Mouse (Mus musculus) liver, embryonic 12.5 days (tissue): ENCODE data around the gene Hes5. TPM values are rescaled to one million over a fixed set of nuclear protein-coding genes. Genes with fewer than 3 reads are reported as not detected.
A peak's percentile ranks its signal among the peaks of the same experiment; 100 is the strongest.

ENCODE experiments used
- ATAC-seq: fragments of 200-750 bp; cut with Nextera tagmentation; 2 replicates; pipeline ENCODE4 v1.8.0; 2017; ENCODE audit warnings: moderate number of reproducible peaks, mild to moderate bottlenecking, moderate library complexity
- H3K27ac ChIP-seq: fragments of 300-500 bp; sonication (generic); 2 replicates; pipeline ENCODE4 v1.5.1; 2016; ENCODE audit warnings: mild to moderate bottlenecking
- H3K27me3 ChIP-seq: fragments of 300-500 bp; sonication (generic); replicated peaks from 2 replicates; pipeline ENCODE4 v1.6.1; 2016; ENCODE audit warnings: mild to moderate bottlenecking, moderate library complexity
- H3K36me3 ChIP-seq: fragments of 300-500 bp; sonication (generic); 2 replicates; pipeline ENCODE4 v1.6.1; 2016; ENCODE audit warnings: mild to moderate bottlenecking, moderate library complexity
- H3K4me1 ChIP-seq: fragments of 300-500 bp; sonication (generic); 2 replicates; pipeline ENCODE4 v1.6.1; 2016
- H3K4me2 ChIP-seq: fragments of 300-500 bp; sonication (generic); 2 replicates; pipeline ENCODE4 v1.6.1; 2016; ENCODE audit warnings: mild to moderate bottlenecking, moderate library complexity
- H3K4me3 ChIP-seq: fragments of 300-500 bp; sonication (generic); 2 replicates; pipeline ENCODE4 v1.5.1; 2016; ENCODE audit warnings: mild to moderate bottlenecking, moderate library complexity
- H3K9ac ChIP-seq: fragments of 300-500 bp; sonication (generic); 2 replicates; pipeline ENCODE4 v1.6.1; 2016; ENCODE audit warnings: mild to moderate bottlenecking, moderate library complexity
- H3K9me3 ChIP-seq: fragments of 300-500 bp; sonication (generic); replicated peaks from 2 replicates; pipeline ENCODE4 v1.6.1; 2016; ENCODE audit warnings: mild to moderate bottlenecking, moderate library complexity
- WGBS: fragments of 180-500 bp; shearing (Covaris S2); methylation state at CpG from one replicate; pipeline ENCODE4 v1.1.7; 2016; ENCODE audit not compliant: insufficient replicate concordance; 5-methylcytosine and 5-hydroxymethylcytosine counted together
- polyA plus RNA-seq: library from polyadenylated mRNA; unstranded; fragments of >200 nt; fragmentation: Nextera tagmentation; extraction: Ambion mirVana; gene quantifications from 2 replicates; pipeline ENCODE4 v1.2.1, GENCODE M21; 2016

The Hes5 gene
- polyA plus RNA-seq, 1 experiment from 2014 or later = 0.12 TPM

- no peak overlapping the region for H3K4me3 ChIP-seq
- no peak for ATAC-seq
- peaks cover 17% of the 10 kb centered on the region for H3K4me1 ChIP-seq
- no peaks in the 10 kb centered on the region for H3K9me3 ChIP-seq
- no peak overlapping the region for H3K4me2 ChIP-seq
- peaks cover 60% of the 10 kb centered on the region for H3K27me3 ChIP-seq
- 68% methylated on average over 6 of the region's 6 CpGs for WGBS
- no peaks in the 10 kb centered on the region for H3K36me3 ChIP-seq
- peak overlapping the region; percentile 52 for H3K27ac ChIP-seq
- peak overlapping the region; percentile 25; the same call in 1 of the 2 replicates for H3K9ac ChIP-seq
These were observed 17.2 kb upstream of the Hes5 start for GRCm38 (mm10) chr4:154943323-154944039.

GRCm38 (mm10) chr4:154944121-154944590 lies 16.6 kb upstream of the Hes5 start:
- Histone ChIP-seq H3K9ac (peak overlapping the region; percentile 25; the same call in 1 of the 2 replicates), H3K27me3 (peaks cover 65% of the 10 kb centered on the region), H3K4me2 (no peak overlapping the region), H3K4me1 (peaks cover 17% of the 10 kb centered on the region), H3K36me3 (no peaks in the 10 kb centered on the region), H3K27ac (peak overlapping the region; percentile 52), H3K9me3 (no peaks in the 10 kb centered on the region), H3K4me3 (no peak overlapping the region)
- peak; percentile 85 for ATAC-seq
- WGBS = 19% methylated on average over 2 of the region's 2 CpGs

GRCm38 (mm10) chr4:154946319-154946718 lies 14.4 kb upstream of the Hes5 start:
- Histone ChIP-seq H3K9me3 (no peaks in the 10 kb centered on the region), H3K4me1 (peaks cover 15% of the 10 kb centered on the region), H3K27ac (peak overlapping the region; percentile 27; the same call in 1 of the 2 replicates), H3K36me3 (no peaks in the 10 kb centered on the region), H3K4me3 (peak overlapping the region; percentile 10; the same call in 1 of the 2 replicates), H3K9ac (0 out of 2 replicates have a peak overlapping the region, but pooled peaks have one; percentile 20), H3K4me2 (peak overlapping the region; percentile 42), H3K27me3 (peaks cover 72% of the 10 kb centered on the region)
- WGBS = 6% methylated on average over 8 of the region's 8 CpGs
- peak; percentile 64 for ATAC-seq

- 43% methylated on average over 14 of the region's 14 CpGs for WGBS
- H3K9ac ChIP-seq = no peak overlapping the region
These were observed 12.4 kb upstream of the Hes5 start for GRCm38 (mm10) chr4:154948066-154948939.

GRCm38 (mm10) chr4:154948940-154949588 lies 11.7 kb upstream of the Hes5 start:
- Histone ChIP-seq H3K27ac (no peak overlapping the region), H3K27me3 (peaks cover 87% of the 10 kb centered on the region), H3K4me1 (peaks cover 7% of the 10 kb centered on the region), H3K4me2 (no peak overlapping the region), H3K9ac (no peak overlapping the region), H3K4me3 (no peak overlapping the region), H3K9me3 (no peaks in the 10 kb centered on the region), H3K36me3 (no peaks in the 10 kb centered on the region)
- no peak for ATAC-seq
- WGBS = 58% methylated on average over 6 of the region's 6 CpGs

More at GRCm38 (mm10) chr4:154948066-154948939, 12.4 kb upstream of the Hes5 start:
- no peak for ATAC-seq
- H3K27me3 ChIP-seq = peaks cover 81% of the 10 kb centered on the region
- no peak overlapping the region for H3K4me3 ChIP-seq
- H3K27ac ChIP-seq = no peak overlapping the region
- H3K9me3 ChIP-seq = no peaks in the 10 kb centered on the region
- H3K4me1 ChIP-seq = peaks cover 14% of the 10 kb centered on the region
- no peaks in the 10 kb centered on the region for H3K36me3 ChIP-seq
- no peak overlapping the region for H3K4me2 ChIP-seq

GRCm38 (mm10) chr4:154949589-154949982 lies 11.1 kb upstream of the Hes5 start:
- H3K4me2 ChIP-seq = no peak overlapping the region
- no peaks in the 10 kb centered on the region for H3K9me3 ChIP-seq
- H3K9ac ChIP-seq = no peak overlapping the region
- no peaks in the 10 kb centered on the region for H3K36me3 ChIP-seq
- H3K27ac ChIP-seq = no peak overlapping the region
- peaks cover 92% of the 10 kb centered on the region for H3K27me3 ChIP-seq
- no peak for ATAC-seq
- no peak overlapping the region for H3K4me3 ChIP-seq
- 10% methylated on average over 16 of the region's 16 CpGs for WGBS
- H3K4me1 ChIP-seq = peaks cover 5% of the 10 kb centered on the region; the same call in 1 of the 2 replicates

GRCm38 (mm10) chr4:154952461-154953241 lies 8.1 kb upstream of the Hes5 start:
- no peak for ATAC-seq
- H3K9ac ChIP-seq = no peak overlapping the region
- H3K27ac ChIP-seq = no peak overlapping the region
- no peaks in the 10 kb centered on the region for H3K36me3 ChIP-seq
- H3K4me2 ChIP-seq = no peak overlapping the region
- H3K27me3 ChIP-seq = peaks cover 98% of the 10 kb centered on the region
- H3K4me3 ChIP-seq = no peak overlapping the region
- 4% methylated on average over 26 of the region's 26 CpGs for WGBS
- no peaks in the 10 kb centered on the region for H3K4me1 ChIP-seq
- no peaks in the 10 kb centered on the region for H3K9me3 ChIP-seq

- Histone ChIP-seq H3K27ac (no peak overlapping the region), H3K27me3 (peaks cover 100% of the 10 kb centered on the region), H3K4me1 (peaks cover 22% of the 10 kb centered on the region), H3K4me3 (no peak overlapping the region), H3K4me2 (no peak overlapping the region), H3K9me3 (no peaks in the 10 kb centered on the region), H3K36me3 (no peaks in the 10 kb centered on the region), H3K9ac (0 out of 2 replicates have a peak overlapping the region, but pooled peaks have one; percentile 24)
- WGBS = 36% methylated on average over 9 of the region's 9 CpGs
- no peak for ATAC-seq
These were observed 4.1 kb upstream of the Hes5 start for GRCm38 (mm10) chr4:154956604-154957003.

GRCm38 (mm10) chr4:154957289-154957993 lies 3.3 kb upstream of the Hes5 start:
- Histone ChIP-seq H3K9me3 (no peaks in the 10 kb centered on the region), H3K9ac (no peak overlapping the region), H3K4me1 (peaks cover 27% of the 10 kb centered on the region), H3K4me3 (no peak overlapping the region), H3K27me3 (peaks cover 100% of the 10 kb centered on the region), H3K27ac (no peak overlapping the region), H3K4me2 (no peak overlapping the region), H3K36me3 (no peaks in the 10 kb centered on the region)
- 41% methylated on average over 13 of the region's 13 CpGs for WGBS
- no peak for ATAC-seq

GRCm38 (mm10) chr4:154958171-154958570 lies 2.6 kb upstream of the Hes5 start:
- H3K4me3 ChIP-seq = peak overlapping the region; percentile 9; the same call in 1 of the 2 replicates
- WGBS = 3% methylated on average over 15 of the region's 15 CpGs
- H3K27me3 ChIP-seq = peaks cover 100% of the 10 kb centered on the region
- H3K9me3 ChIP-seq = no peaks in the 10 kb centered on the region
- H3K4me2 ChIP-seq = peak overlapping the region; percentile 39
- no peak for ATAC-seq
- no peak overlapping the region for H3K27ac ChIP-seq
- H3K9ac ChIP-seq = no peak overlapping the region
- H3K36me3 ChIP-seq = no peaks in the 10 kb centered on the region
- H3K4me1 ChIP-seq = peaks cover 32% of the 10 kb centered on the region
